Mouse (Mus musculus): ENCODE results near the gene Ppid. TPM values are rescaled to one million over a fixed set of nuclear protein-coding genes. Genes with fewer than 3 reads are reported as not detected.
A peak's percentile ranks its signal among the peaks of the same experiment; 100 is the strongest.
"Not testable (repeated sequence)": the region's sequence is repeated elsewhere in the genome, so short reads cannot be mapped to it uniquely, and the experiment has no call there.

Gene Ppid
- polyA plus RNA-seq, 1 experiment from 2014 or later = 245 TPM

GRCm38 (mm10) chr3:79563511-79563910, 27.6 kb upstream of the Ppid start:
- H3K27ac ChIP-seq = no peak overlapping the region
- WGBS = 71% methylated on average over 2 of the region's 2 CpGs
- H3K9me3 ChIP-seq (replicated peaks) = no peaks in the 10 kb centered on the region
- 0 out of 2 replicates have a peak, but pooled peaks cover 2% of the 10 kb centered on the region for H3K36me3 ChIP-seq
- H3K27me3 ChIP-seq (ENCODE audit: low read depth, poor library complexity, severe bottlenecking) = no peaks in the 10 kb centered on the region
- DNase-seq (ENCODE audit: low spot score) = no peak
- H3K4me1 ChIP-seq = peaks cover 10% of the 10 kb centered on the region
- no peak overlapping the region for H3K4me3 ChIP-seq

GRCm38 (mm10) chr3:79564875-79565606, 26.1 kb upstream of the Ppid start:
- 86% methylated on average over 10 of the region's 10 CpGs for WGBS
- Histone ChIP-seq H3K4me1 (peaks cover 10% of the 10 kb centered on the region), H3K27ac (no peak overlapping the region), H3K36me3 (no peaks in the 10 kb centered on the region), H3K9me3 (replicated peaks) (no peaks in the 10 kb centered on the region), H3K27me3 (ENCODE audit: low read depth, poor library complexity, severe bottlenecking) (no peaks in the 10 kb centered on the region), H3K4me3 (no peak overlapping the region)
- no peak for DNase-seq (ENCODE audit: low spot score)

- peak overlapping the region; percentile 80 for H3K4me3 ChIP-seq
- no peaks in the 10 kb centered on the region for H3K9me3 ChIP-seq (replicated peaks)
- H3K27ac ChIP-seq = peak overlapping the region; percentile 90
- H3K36me3 ChIP-seq = no peaks in the 10 kb centered on the region
- 3% methylated on average over 60 of the region's 60 CpGs for WGBS
- peak; percentile 78 for DNase-seq (ENCODE audit: low spot score)
- peaks cover 10% of the 10 kb centered on the region for H3K4me1 ChIP-seq
- no peaks in the 10 kb centered on the region for H3K27me3 ChIP-seq (ENCODE audit: low read depth, poor library complexity, severe bottlenecking)
Observed at GRCm38 (mm10) chr3:79566716-79567691, 24.1 kb upstream of the Ppid start.

- DNase-seq (ENCODE audit: low spot score) = peak; percentile 94
- peak within 1 kb of the TSS; percentile 80 for H3K4me3 ChIP-seq
- WGBS = under 1% methylated on average over 54 of the region's 55 CpGs
- H3K9me3 ChIP-seq (replicated peaks) = no peaks in the 10 kb centered on the region
- H3K27ac ChIP-seq = peak within 1 kb of the TSS; percentile 90
- no peaks in the 10 kb centered on the region for H3K27me3 ChIP-seq (ENCODE audit: low read depth, poor library complexity, severe bottlenecking)
- no peaks in the 10 kb centered on the region for H3K36me3 ChIP-seq
- H3K4me1 ChIP-seq = peaks cover 10% of the 10 kb centered on the region
Observed at GRCm38 (mm10) chr3:79567703-79568362, 23.3 kb upstream of the Ppid start, which contains the start of gene Fnip2. Gene Fnip2, minus strand, starts transcription at chr3:79567796.

GRCm38 (mm10) chr3:79568629-79569350, 22.4 kb upstream of the Ppid start:
- Histone ChIP-seq H3K36me3 (no peaks in the 10 kb centered on the region), H3K4me1 (peaks cover 10% of the 10 kb centered on the region), H3K4me3 (peak overlapping the region; percentile 80; the same call in 1 of the 2 replicates), H3K27ac (peak overlapping the region; percentile 90; the same call in 1 of the 2 replicates), H3K9me3 (replicated peaks) (no peaks in the 10 kb centered on the region), H3K27me3 (ENCODE audit: low read depth, poor library complexity, severe bottlenecking) (no peaks in the 10 kb centered on the region)
- DNase-seq (ENCODE audit: low spot score) = no peak
- WGBS = 89% methylated on average over 16 of the region's 16 CpGs

GRCm38 (mm10) chr3:79569351-79569681, 21.8 kb upstream of the Ppid start:
- no peaks in the 10 kb centered on the region for H3K36me3 ChIP-seq
- WGBS = 88% methylated on average over 3 of the region's 3 CpGs
- DNase-seq (ENCODE audit: low spot score) = no peak
- peaks cover 10% of the 10 kb centered on the region for H3K4me1 ChIP-seq
- no peak overlapping the region for H3K27ac ChIP-seq
- no peaks in the 10 kb centered on the region for H3K27me3 ChIP-seq (ENCODE audit: low read depth, poor library complexity, severe bottlenecking)
- H3K9me3 ChIP-seq (replicated peaks) = no peaks in the 10 kb centered on the region
- H3K4me3 ChIP-seq = no peak overlapping the region

- Histone ChIP-seq H3K36me3 (no peaks in the 10 kb centered on the region), H3K4me1 (peaks cover 14% of the 10 kb centered on the region)
- 76% methylated on average over 3 of the region's 3 CpGs for WGBS
Observed at GRCm38 (mm10) chr3:79572399-79572798, 18.7 kb upstream of the Ppid start.

GRCm38 (mm10) chr3:79573376-79573775, 17.8 kb upstream of the Ppid start:
- not testable (repeated sequence) for H3K27me3 ChIP-seq (ENCODE audit: low read depth, poor library complexity, severe bottlenecking); H3K9me3 ChIP-seq (replicated peaks); H3K27ac ChIP-seq; DNase-seq (ENCODE audit: low spot score); H3K4me3 ChIP-seq; H3K36me3 ChIP-seq
- WGBS = 90% methylated on average over 5 of the region's 5 CpGs
- peaks cover 14% of the 10 kb centered on the region for H3K4me1 ChIP-seq

More at GRCm38 (mm10) chr3:79572399-79572798, 18.7 kb upstream of the Ppid start:
- DNase-seq (ENCODE audit: low spot score) = no peak
- no peak overlapping the region for H3K4me3 ChIP-seq
- no peaks in the 10 kb centered on the region for H3K9me3 ChIP-seq (replicated peaks)
- H3K27me3 ChIP-seq (ENCODE audit: low read depth, poor library complexity, severe bottlenecking) = no peaks in the 10 kb centered on the region
- no peak overlapping the region for H3K27ac ChIP-seq

- DNase-seq (ENCODE audit: low spot score) = no peak
- no peaks in the 10 kb centered on the region for H3K9me3 ChIP-seq (replicated peaks)
- H3K27me3 ChIP-seq (ENCODE audit: low read depth, poor library complexity, severe bottlenecking) = no peaks in the 10 kb centered on the region
- H3K27ac ChIP-seq = no peak overlapping the region
- no peaks in the 10 kb centered on the region for H3K36me3 ChIP-seq
- no peak overlapping the region for H3K4me3 ChIP-seq
- 85% methylated on average over 3 of the region's 3 CpGs for WGBS
- H3K4me1 ChIP-seq = peaks cover 14% of the 10 kb centered on the region
Observed at GRCm38 (mm10) chr3:79574336-79574735, 16.8 kb upstream of the Ppid start.

GRCm38 (mm10) chr3:79575576-79576467, 15.3 kb upstream of the Ppid start:
- H3K4me3 ChIP-seq = 0 out of 2 replicates have a peak overlapping the region, but pooled peaks have one; percentile 4
- 47% methylated on average over 10 of the region's 10 CpGs for WGBS
- DNase-seq (ENCODE audit: low spot score) = no peak

GRCm38 (mm10) chr3:79576468-79576816, 14.7 kb upstream of the Ppid start:
- H3K4me1 ChIP-seq = peaks cover 14% of the 10 kb centered on the region
- no peak for DNase-seq (ENCODE audit: low spot score)
- H3K27me3 ChIP-seq (ENCODE audit: low read depth, poor library complexity, severe bottlenecking) = no peaks in the 10 kb centered on the region
- WGBS = 16% methylated on average over 3 of the region's 3 CpGs
- no peak overlapping the region for H3K27ac ChIP-seq
- H3K9me3 ChIP-seq (replicated peaks) = no peaks in the 10 kb centered on the region
- H3K4me3 ChIP-seq = no peak overlapping the region
- H3K36me3 ChIP-seq = no peaks in the 10 kb centered on the region

More at GRCm38 (mm10) chr3:79575576-79576467, 15.3 kb upstream of the Ppid start:
- peaks cover 14% of the 10 kb centered on the region for H3K4me1 ChIP-seq
- no peaks in the 10 kb centered on the region for H3K27me3 ChIP-seq (ENCODE audit: low read depth, poor library complexity, severe bottlenecking)
- no peaks in the 10 kb centered on the region for H3K36me3 ChIP-seq
- H3K9me3 ChIP-seq (replicated peaks) = no peaks in the 10 kb centered on the region
- no peak overlapping the region for H3K27ac ChIP-seq

All from limb, embryonic 10.5 days (tissue).